Mouse (Mus musculus): ENCODE measurements around the gene Trank1. TPM values are rescaled to one million over a fixed set of nuclear protein-coding genes. Genes with fewer than 3 reads are reported as not detected.

Gene Trank1
- polyA plus RNA-seq, 1 experiment from 2014 or later, result 0.10 TPM

GRCm38 (mm10) chr9:111285676-111286075 lies 25.9 kb upstream of the Trank1 start:
- Histone ChIP-seq H3K9me3 (no peaks in the 10 kb centered on the region), H3K4me3 (replicated peaks) (no peak overlapping the region), H3K27ac (no peak overlapping the region), H3K4me1 (replicated peaks) (no peaks in the 10 kb centered on the region; the same call in 1 of the 2 replicates), H3K4me2 (no peak overlapping the region), H3K27me3 (no peaks in the 10 kb centered on the region), H3K36me3 (no peaks in the 10 kb centered on the region), H3K9ac (replicated peaks) (no peak overlapping the region)
- 28% methylated on average over 5 of the region's 5 CpGs for WGBS
- no peak for ATAC-seq (ENCODE audit: insufficient number of reproducible peaks, insufficient read depth, low FRiP score, low TSS enrichment, low read depth)

- Histone ChIP-seq H3K4me2 (no peak overlapping the region), H3K27me3 (no peaks in the 10 kb centered on the region), H3K36me3 (no peaks in the 10 kb centered on the region), H3K9ac (replicated peaks) (no peak overlapping the region), H3K4me3 (replicated peaks) (no peak overlapping the region), H3K27ac (no peak overlapping the region), H3K9me3 (no peaks in the 10 kb centered on the region), H3K4me1 (replicated peaks) (no peaks in the 10 kb centered on the region; the same call in 1 of the 2 replicates)
- no peak for ATAC-seq (ENCODE audit: insufficient number of reproducible peaks, insufficient read depth, low FRiP score, low TSS enrichment, low read depth)
- 78% methylated on average over 2 of the region's 2 CpGs for WGBS
Measured at GRCm38 (mm10) chr9:111286468-111286867, 25.1 kb upstream of the Trank1 start.

GRCm38 (mm10) chr9:111287956-111288355 lies 23.6 kb upstream of the Trank1 start:
- H3K4me3 ChIP-seq (replicated peaks), result no peak overlapping the region
- H3K4me1 ChIP-seq (replicated peaks), result no peaks in the 10 kb centered on the region; the same call in 1 of the 2 replicates
- H3K9me3 ChIP-seq, result no peaks in the 10 kb centered on the region
- H3K36me3 ChIP-seq, result no peaks in the 10 kb centered on the region
- WGBS, result 96% methylated on average over 4 of the region's 4 CpGs
- no peak overlapping the region for H3K27ac ChIP-seq
- no peak overlapping the region for H3K4me2 ChIP-seq
- no peak for ATAC-seq (ENCODE audit: insufficient number of reproducible peaks, insufficient read depth, low FRiP score, low TSS enrichment, low read depth)
- no peak overlapping the region for H3K9ac ChIP-seq (replicated peaks)
- no peaks in the 10 kb centered on the region for H3K27me3 ChIP-seq

GRCm38 (mm10) chr9:111289294-111289831 lies 22.2 kb upstream of the Trank1 start:
- Histone ChIP-seq H3K36me3 (no peaks in the 10 kb centered on the region), H3K4me2 (peak overlapping the region; percentile 41), H3K9ac (replicated peaks) (no peak overlapping the region), H3K4me1 (replicated peaks) (no peaks in the 10 kb centered on the region; the same call in 1 of the 2 replicates), H3K27me3 (no peaks in the 10 kb centered on the region), H3K4me3 (replicated peaks) (peak overlapping the region; percentile 19; the same call in 1 of the 2 replicates), H3K9me3 (no peaks in the 10 kb centered on the region), H3K27ac (no peak overlapping the region)
- peak; percentile 51 for ATAC-seq (ENCODE audit: insufficient number of reproducible peaks, insufficient read depth, low FRiP score, low TSS enrichment, low read depth)
- 48% methylated on average over 9 of the region's 9 CpGs for WGBS

- H3K4me1 ChIP-seq (replicated peaks), result no peaks in the 10 kb centered on the region; the same call in 1 of the 2 replicates
- no peaks in the 10 kb centered on the region for H3K36me3 ChIP-seq
- H3K27ac ChIP-seq, result no peak overlapping the region
- H3K4me2 ChIP-seq, result peak overlapping the region; percentile 41
- H3K9ac ChIP-seq (replicated peaks), result no peak overlapping the region
- no peaks in the 10 kb centered on the region for H3K9me3 ChIP-seq
- peak overlapping the region; percentile 19; the same call in 1 of the 2 replicates for H3K4me3 ChIP-seq (replicated peaks)
- H3K27me3 ChIP-seq, result no peaks in the 10 kb centered on the region
- WGBS, result 19% methylated on average over 21 of the region's 21 CpGs
- ATAC-seq (ENCODE audit: insufficient number of reproducible peaks, insufficient read depth, low FRiP score, low TSS enrichment, low read depth), result peak; percentile 69
Measured at GRCm38 (mm10) chr9:111289832-111290339, 21.7 kb upstream of the Trank1 start.

- H3K36me3 ChIP-seq, result no peaks in the 10 kb centered on the region
- no peak overlapping the region for H3K4me3 ChIP-seq (replicated peaks)
- H3K27ac ChIP-seq, result no peak overlapping the region
- no peaks in the 10 kb centered on the region for H3K9me3 ChIP-seq
- ATAC-seq (ENCODE audit: insufficient number of reproducible peaks, insufficient read depth, low FRiP score, low TSS enrichment, low read depth), result no peak
- WGBS, result 74% methylated on average over 11 of the region's 11 CpGs
- no peaks in the 10 kb centered on the region for H3K27me3 ChIP-seq
- H3K9ac ChIP-seq (replicated peaks), result no peak overlapping the region
- no peak overlapping the region for H3K4me2 ChIP-seq
- no peaks in the 10 kb centered on the region; the same call in 1 of the 2 replicates for H3K4me1 ChIP-seq (replicated peaks)
Measured at GRCm38 (mm10) chr9:111290539-111291100, 20.9 kb upstream of the Trank1 start.

GRCm38 (mm10) chr9:111293234-111293633 lies 18.3 kb upstream of the Trank1 start:
- WGBS, result 90% methylated on average over 4 of the region's 4 CpGs
- Histone ChIP-seq H3K9ac (replicated peaks) (no peak overlapping the region), H3K36me3 (no peaks in the 10 kb centered on the region), H3K4me3 (replicated peaks) (no peak overlapping the region), H3K27me3 (no peaks in the 10 kb centered on the region), H3K27ac (no peak overlapping the region), H3K4me2 (no peak overlapping the region), H3K4me1 (replicated peaks) (no peaks in the 10 kb centered on the region), H3K9me3 (no peaks in the 10 kb centered on the region)
- ATAC-seq (ENCODE audit: insufficient number of reproducible peaks, insufficient read depth, low FRiP score, low TSS enrichment, low read depth), result no peak

- no peak overlapping the region for H3K27ac ChIP-seq
- no peaks in the 10 kb centered on the region for H3K9me3 ChIP-seq
- no peaks in the 10 kb centered on the region for H3K36me3 ChIP-seq
- H3K4me3 ChIP-seq (replicated peaks), result no peak overlapping the region
- 89% methylated on average over 6 of the region's 6 CpGs for WGBS
- no peak overlapping the region for H3K4me2 ChIP-seq
- no peaks in the 10 kb centered on the region for H3K4me1 ChIP-seq (replicated peaks)
- H3K9ac ChIP-seq (replicated peaks), result no peak overlapping the region
- ATAC-seq (ENCODE audit: insufficient number of reproducible peaks, insufficient read depth, low FRiP score, low TSS enrichment, low read depth), result no peak
- H3K27me3 ChIP-seq, result no peaks in the 10 kb centered on the region
Measured at GRCm38 (mm10) chr9:111294911-111295310, 16.6 kb upstream of the Trank1 start.

- Histone ChIP-seq H3K4me1 (replicated peaks) (no peaks in the 10 kb centered on the region), H3K27me3 (no peaks in the 10 kb centered on the region), H3K9ac (replicated peaks) (no peak overlapping the region), H3K4me3 (replicated peaks) (no peak overlapping the region), H3K36me3 (no peaks in the 10 kb centered on the region), H3K4me2 (no peak overlapping the region), H3K9me3 (no peaks in the 10 kb centered on the region), H3K27ac (no peak overlapping the region)
- 68% methylated on average over 2 of the region's 2 CpGs for WGBS
- no peak for ATAC-seq (ENCODE audit: insufficient number of reproducible peaks, insufficient read depth, low FRiP score, low TSS enrichment, low read depth)
Measured at GRCm38 (mm10) chr9:111295323-111295722, 16.2 kb upstream of the Trank1 start.

- H3K9ac ChIP-seq (replicated peaks), result no peak overlapping the region
- no peaks in the 10 kb centered on the region for H3K4me1 ChIP-seq (replicated peaks)
- H3K27ac ChIP-seq, result no peak overlapping the region
- no peak overlapping the region for H3K4me2 ChIP-seq
- no peak for ATAC-seq (ENCODE audit: insufficient number of reproducible peaks, insufficient read depth, low FRiP score, low TSS enrichment, low read depth)
- WGBS, result 74% methylated on average over 7 of the region's 7 CpGs
- H3K36me3 ChIP-seq, result no peaks in the 10 kb centered on the region
- no peaks in the 10 kb centered on the region for H3K27me3 ChIP-seq
- no peak overlapping the region for H3K4me3 ChIP-seq (replicated peaks)
- H3K9me3 ChIP-seq, result no peaks in the 10 kb centered on the region
Measured at GRCm38 (mm10) chr9:111296433-111296832, 15.1 kb upstream of the Trank1 start.

- Histone ChIP-seq H3K4me2 (no peak overlapping the region), H3K4me1 (replicated peaks) (no peaks in the 10 kb centered on the region), H3K9ac (replicated peaks) (no peak overlapping the region), H3K36me3 (no peaks in the 10 kb centered on the region), H3K27ac (no peak overlapping the region), H3K4me3 (replicated peaks) (no peak overlapping the region), H3K9me3 (no peaks in the 10 kb centered on the region), H3K27me3 (no peaks in the 10 kb centered on the region)
- no peak for ATAC-seq (ENCODE audit: insufficient number of reproducible peaks, insufficient read depth, low FRiP score, low TSS enrichment, low read depth)
- WGBS, result 86% methylated on average over 2 of the region's 2 CpGs
Measured at GRCm38 (mm10) chr9:111298606-111299005, 12.9 kb upstream of the Trank1 start.
